Mouse (Mus musculus) MEL (cell line): ENCODE data around the gene Olfr1033. TPM values are rescaled to one million over a fixed set of nuclear protein-coding genes. Genes with fewer than 3 reads are reported as not detected.
"Not testable (repeated sequence)": the region's sequence is repeated elsewhere in the genome, so short reads cannot be mapped to it uniquely, and the experiment has no call there.

Source experiments
- DNase-seq: peaks from one replicate; pipeline ENCODE4 v3.0.0; 2011; ENCODE audit warnings: low read depth, low spot score
- H3K27ac ChIP-seq: 2 replicates; pipeline ENCODE4 v1.5.1; 2012; ENCODE audit warnings: low read depth, mild to moderate bottlenecking, control low read depth, low read length, moderate library complexity; ENCODE audit not compliant: control insufficient read depth
- H3K27me3 ChIP-seq, 2 experiments: fragments of 150-350 bp in 1 of 2; sonication (generic) in 1 of 2; 2 replicates each; pipeline ENCODE4 v1.6.1; 2012; ENCODE audit warnings: low read length in 2 of 2, mild to moderate bottlenecking in 2 of 2, improper control_type of control experiment in 1 of 2, moderate library complexity in 1 of 2; ENCODE audit not compliant: insufficient read depth in 2 of 2, control insufficient read depth in 1 of 2
- H3K36me3 ChIP-seq, 2 experiments: 2 replicates each; pipeline ENCODE4 v1.6.1; 2012 to 2014; ENCODE audit warnings: low read length in 2 of 2, improper control_type of control experiment in 1 of 2, inconsistent platforms in 1 of 2, mild to moderate bottlenecking in 1 of 2; ENCODE audit not compliant: insufficient read depth in 2 of 2, control insufficient read depth in 1 of 2
- H3K4me1 ChIP-seq, 2 experiments: fragments of 150-350 bp in 1 of 2; sonication (generic) in 1 of 2; 2 replicates each; pipeline ENCODE4 v1.6.1; 2012; ENCODE audit warnings: low read length in 2 of 2, improper control_type of control experiment in 1 of 2, mild to moderate bottlenecking in 1 of 2; ENCODE audit not compliant: insufficient read depth in 2 of 2, control insufficient read depth in 1 of 2
- H3K4me3 ChIP-seq, 2 experiments: fragments of 150-350 bp in 1 of 2; sonication (generic) in 1 of 2; 2 replicates each; pipeline ENCODE4 v1.5.1; 2012; ENCODE audit warnings: low read depth in 2 of 2, low read length in 2 of 2, mild to moderate bottlenecking in 2 of 2, moderate library complexity in 2 of 2, control low read depth in 1 of 2, improper control_type of control experiment in 1 of 2; ENCODE audit not compliant: control insufficient read depth in 1 of 2, insufficient read depth in 1 of 2
- H3K79me2 ChIP-seq: 2 replicates; pipeline ENCODE4 v1.6.1; 2012; ENCODE audit warnings: mild to moderate bottlenecking, low read length, moderate library complexity; ENCODE audit not compliant: control insufficient read depth, poor library complexity, insufficient read depth
- H3K9ac ChIP-seq: 2 replicates; pipeline ENCODE4 v1.6.1; 2012; ENCODE audit warnings: low read depth, mild to moderate bottlenecking, control low read depth, low read length, moderate library complexity; ENCODE audit not compliant: control insufficient read depth, poor library complexity, severe bottlenecking
- H3K9me3 ChIP-seq: fragments of 150-350 bp; sonication (generic); replicated peaks from 2 replicates; pipeline ENCODE4 v1.6.1; 2012; ENCODE audit warnings: mild to moderate bottlenecking, low read length, improper control_type of control experiment, moderate library complexity; ENCODE audit not compliant: insufficient read depth
- CHD2 ChIP-seq: IDR thresholded peaks from 2 replicates; pipeline ENCODE4 v1.6.1; 2011; ENCODE audit warnings: low read length, improper control_type of control experiment
- ELF1 ChIP-seq: IDR thresholded peaks from 2 replicates; pipeline ENCODE4 v1.6.1; 2014; ENCODE audit warnings: low read depth, mild to moderate bottlenecking, inconsistent platforms, low read length, improper control_type of control experiment, moderate library complexity
- GABPA ChIP-seq: IDR thresholded peaks from 2 replicates; pipeline ENCODE4 v1.6.1; 2012; ENCODE audit warnings: low read depth, mild to moderate bottlenecking, inconsistent platforms, low read length, improper control_type of control experiment, moderate library complexity
- HCFC1 ChIP-seq: IDR thresholded peaks from 2 replicates; pipeline ENCODE4 v1.6.1; 2012; ENCODE audit warnings: low read depth, mild to moderate bottlenecking, inconsistent platforms, low read length, improper control_type of control experiment, moderate library complexity
- MAX ChIP-seq: IDR thresholded peaks from 2 replicates; pipeline ENCODE4 v1.6.1; 2011; ENCODE audit warnings: low read length, improper control_type of control experiment
- MYC ChIP-seq: IDR thresholded peaks from 2 replicates; pipeline ENCODE4 v1.6.1; 2011; ENCODE audit warnings: low read depth, mild to moderate bottlenecking, low read length, improper control_type of control experiment, moderate library complexity
- NELFE ChIP-seq: IDR thresholded peaks from 2 replicates; pipeline ENCODE4 v1.6.1; 2011; ENCODE audit warnings: low read depth, low read length, improper control_type of control experiment
- POLR2A ChIP-seq, 2 experiments: IDR thresholded peaks; 2 replicates each; pipeline ENCODE4 v1.6.1; 2011 to 2012; ENCODE audit warnings: low read length in 2 of 2, mild to moderate bottlenecking in 2 of 2, control low read depth in 1 of 2, improper control_type of control experiment in 1 of 2, low read depth in 1 of 2, moderate library complexity in 1 of 2; ENCODE audit not compliant: control insufficient read depth in 1 of 2, insufficient read depth in 1 of 2, poor library complexity in 1 of 2
- POLR2AphosphoS2 ChIP-seq: IDR thresholded peaks from 2 replicates; pipeline ENCODE4 v1.6.1; 2011; ENCODE audit warnings: low read length, improper control_type of control experiment
- USF2 ChIP-seq, 2 experiments: IDR thresholded peaks; 2 replicates each; pipeline ENCODE4 v1.6.1; 2011 to 2012; ENCODE audit warnings: improper control_type of control experiment in 2 of 2, low read length in 2 of 2, borderline replicate concordance in 1 of 2, inconsistent platforms in 1 of 2, low read depth in 1 of 2, mild to moderate bottlenecking in 1 of 2; ENCODE audit not compliant: insufficient read depth in 1 of 2
- ZKSCAN1 ChIP-seq: IDR thresholded peaks from 2 replicates; pipeline ENCODE4 v1.6.1; 2012; ENCODE audit warnings: low read depth, mild to moderate bottlenecking, inconsistent platforms, low read length, improper control_type of control experiment, moderate library complexity
- ZNF384 ChIP-seq: IDR thresholded peaks from 2 replicates; pipeline ENCODE4 v1.6.1; 2012; ENCODE audit warnings: low read depth, mild to moderate bottlenecking, inconsistent platforms, low read length, improper control_type of control experiment
- polyA plus RNA-seq, 2 experiments: library from polyadenylated mRNA; stranded (reverse) in 1 of 2; unstranded in 1 of 2; fragments of >175 nt in 1 of 2; fragments of >200 nt in 1 of 2; gene quantifications; 2 replicates each; pipeline versions ENCODE4 v1.2.1 to v1.2.4; 2012; ENCODE audit warnings: low replicate concordance in 2 of 2, low read depth in 1 of 2; ENCODE audit not compliant: insufficient read length in 2 of 2, insufficient read depth in 1 of 2, missing spikeins in 1 of 2
- total RNA-seq: library from RNA; depleted of rRNA; stranded (reverse); fragments of 300-350 nt; gene quantifications from 2 replicates; pipeline ENCODE4 v1.2.3, GENCODE M21; 2012

Olfr1033 gene
- total and polyA plus RNA-seq, 3 experiments, result not detected

DNA sequence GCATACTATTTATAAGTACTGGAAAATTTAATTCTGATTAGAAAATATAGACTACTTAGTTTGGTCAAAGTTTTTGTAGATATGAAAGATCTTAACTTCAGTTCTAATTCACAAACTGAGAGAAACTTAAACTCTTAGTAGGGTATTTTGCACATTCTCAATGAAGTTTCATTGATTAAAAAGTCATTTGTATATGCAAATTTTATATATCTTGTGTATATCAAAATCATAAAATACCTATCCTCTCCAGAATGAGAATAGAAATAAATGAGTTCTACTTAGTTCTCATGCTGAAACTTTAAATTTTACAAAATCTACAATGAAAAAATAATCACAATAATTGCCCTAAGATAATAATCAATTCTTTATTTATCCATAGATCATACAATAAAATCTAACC is 25.1 kb downstream of the Olfr1033 start, which contains the start of gene Olfr1034:
Gene Olfr1034, plus strand, starts transcription at position 301 of the 400 bp plus-strand sequence.
- Histone ChIP-seq H3K27me3 (no peaks in the 10 kb centered on the region), H3K9ac (no peak within 1 kb of the TSS), H3K9me3 (no peaks in the 10 kb centered on the region), H3K27ac (no peak within 1 kb of the TSS), H3K4me3 (no peak within 1 kb of the TSS), H3K79me2 (no peaks in the 10 kb centered on the region), H3K36me3 (no peaks in the 10 kb centered on the region), H3K4me1 (no peaks in the 10 kb centered on the region)
- TF ChIP-seq USF2 (IDR thresholded peaks at IDR 0.05; ENCODE audit: borderline replicate concordance in 1 of 2, insufficient read depth in 1 of 2, low read depth in 1 of 2, low read length in 2 of 2) (no peak), HCFC1 (no peak), ZNF384 (no peak), POLR2AphosphoS2 (no peak), MAX (no peak), GABPA (no peak), POLR2A (IDR thresholded peaks at IDR 0.05; ENCODE audit: control insufficient read depth in 1 of 2, insufficient read depth in 1 of 2, low read depth in 1 of 2, low read length in 2 of 2, poor library complexity in 1 of 2) (no peak), ZKSCAN1 (no peak), CHD2 (no peak), ELF1 (no peak), NELFE (no peak), MYC (no peak)
- DNase-seq, result no peak

DNA sequence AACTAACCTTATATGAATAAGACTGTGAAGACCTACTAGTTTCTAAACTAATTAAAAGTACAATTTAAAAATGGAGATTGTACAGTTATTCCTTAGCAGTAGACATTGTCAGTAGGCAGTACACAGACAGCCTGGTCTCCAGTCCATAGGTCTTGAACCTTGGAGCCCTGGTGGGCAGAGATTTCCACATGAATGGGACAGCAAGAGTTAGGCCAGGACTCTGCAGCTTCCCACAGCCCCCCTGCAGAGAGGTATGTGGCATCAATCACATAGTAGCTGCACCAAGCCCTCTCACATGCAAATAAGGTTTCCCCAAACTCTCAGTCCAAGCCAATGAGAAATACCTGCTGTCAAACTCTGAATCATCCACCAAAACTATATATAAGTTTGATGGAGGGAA is 30.3 kb downstream of the Olfr1033 start:
- not testable (repeated sequence) for H3K36me3 ChIP-seq, DNase-seq, H3K27ac ChIP-seq, H3K9me3 ChIP-seq, H3K4me1 ChIP-seq, H3K4me3 ChIP-seq, H3K9ac ChIP-seq, H3K79me2 ChIP-seq, H3K27me3 ChIP-seq

DNA sequence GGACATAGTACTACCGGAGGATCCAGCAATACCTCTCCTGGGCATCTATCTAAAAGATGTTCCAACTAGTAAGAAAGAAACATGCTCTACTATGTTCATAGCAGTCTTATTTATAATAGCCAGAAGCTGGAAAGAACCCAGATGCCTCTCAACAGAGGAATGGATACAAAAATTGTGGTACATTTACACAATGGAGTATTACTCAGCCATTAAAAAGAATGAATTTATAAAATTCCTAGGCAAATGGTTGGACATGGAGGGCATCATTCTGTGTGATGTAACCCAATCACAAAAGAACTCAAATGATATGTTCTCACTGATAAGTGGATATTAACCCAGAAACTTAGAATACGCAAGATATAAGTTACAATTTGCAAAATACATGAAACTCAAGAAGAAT is 43.3 kb downstream of the Olfr1033 start:
- not testable (repeated sequence) for DNase-seq, H3K4me1 ChIP-seq, H3K36me3 ChIP-seq, H3K79me2 ChIP-seq, H3K9me3 ChIP-seq, H3K9ac ChIP-seq, H3K4me3 ChIP-seq, H3K27ac ChIP-seq, H3K27me3 ChIP-seq
